Mouse (Mus musculus): ENCODE data around the gene Tubb1.

DNA sequence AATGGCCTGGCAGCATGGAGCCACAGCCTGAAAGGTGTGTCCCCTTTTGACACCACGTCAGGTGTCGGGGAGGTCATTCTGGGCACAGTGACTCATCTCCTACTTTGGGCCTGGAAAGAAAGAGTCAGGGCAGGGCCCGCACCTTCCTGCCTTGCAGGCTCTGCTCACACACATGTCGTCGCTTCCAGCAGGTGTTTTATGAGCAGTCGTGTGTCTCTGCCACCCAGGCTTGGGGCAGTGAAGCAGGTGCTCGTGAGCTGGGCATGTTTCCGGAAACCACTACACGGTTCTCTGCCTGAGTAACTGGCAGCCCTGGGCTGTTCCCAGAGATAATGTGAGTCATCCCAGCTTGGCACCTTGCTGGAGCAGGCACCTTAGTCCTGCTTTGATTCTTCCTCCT is 8.0 kb upstream of the Tubb1 start:
- TF ChIP-seq CTCF (IDR thresholded peaks at IDR 0.05; ENCODE audit: low read depth): no peak
- no peak for TF ChIP-seq EP300 (optimal IDR thresholded peaks at IDR 0.05)

All from stomach, postnatal 0 days (tissue).